Mouse (Mus musculus) heart, postnatal 36 days (tissue): ENCODE data around the gene Dlx3. TPM values are rescaled to one million over a fixed set of nuclear protein-coding genes. Genes with fewer than 3 reads are reported as not detected.

ENCODE experiments used
- DNase-seq, 2 experiments: peaks; one replicate each; pipeline ENCODE4 v3.0.0; 2021 to 2022
- intact Hi-C: fragments of 180-260 bp; cut with DNase I; formaldehyde crosslinking; loops from one replicate; pipeline ENCODE4 v1.15.1; 2025
- total RNA-seq, 2 experiments: library from RNA; stranded (reverse); gene quantifications; 2 replicates each; pipeline ENCODE4 v1.2.3; 2021

Dlx3 gene
- total RNA-seq, 2 experiments from 2014 or later, result not detected

DNA sequence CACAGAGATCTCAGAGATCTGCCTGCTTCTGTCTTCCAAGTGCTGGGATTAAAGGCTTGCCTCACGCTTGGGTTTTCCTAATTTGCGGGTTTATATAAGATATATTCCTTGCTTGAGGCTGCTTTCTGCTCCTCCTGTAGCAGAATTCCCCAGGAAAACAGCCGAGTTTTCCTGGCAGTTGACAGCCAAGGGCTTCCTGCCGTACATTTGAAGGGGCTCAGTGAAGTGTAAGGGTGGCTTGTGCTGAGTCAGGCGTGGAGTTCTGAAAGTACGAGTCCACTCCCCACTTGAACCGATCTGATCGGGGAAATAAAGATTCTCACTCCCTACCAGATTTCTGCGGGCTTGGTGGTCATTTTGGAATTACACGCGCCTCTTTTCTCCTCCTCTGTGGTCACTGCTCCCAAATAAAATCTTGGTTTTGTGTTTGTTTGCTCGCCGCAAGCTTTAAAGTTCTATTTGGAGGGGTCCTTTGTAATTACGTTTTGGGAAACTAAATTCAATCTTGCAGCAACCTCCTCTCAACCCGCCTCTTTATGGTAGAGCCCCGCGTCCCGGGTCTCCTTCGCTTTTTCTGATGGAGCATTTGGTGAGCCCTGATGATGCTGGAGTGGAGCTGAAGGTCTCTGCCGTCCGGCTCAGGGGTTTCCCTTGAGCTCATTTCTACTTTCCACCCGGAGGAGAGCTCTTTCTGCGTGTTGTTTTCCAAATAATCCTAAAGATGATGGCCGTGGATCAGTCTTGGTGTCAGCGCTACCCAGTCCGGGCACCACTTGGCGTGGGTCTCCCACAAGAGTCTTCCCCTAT is 29.7 kb downstream of the Dlx3 start:
- intact Hi-C loops, result no loop called here
- DNase-seq, result no peak

DNA sequence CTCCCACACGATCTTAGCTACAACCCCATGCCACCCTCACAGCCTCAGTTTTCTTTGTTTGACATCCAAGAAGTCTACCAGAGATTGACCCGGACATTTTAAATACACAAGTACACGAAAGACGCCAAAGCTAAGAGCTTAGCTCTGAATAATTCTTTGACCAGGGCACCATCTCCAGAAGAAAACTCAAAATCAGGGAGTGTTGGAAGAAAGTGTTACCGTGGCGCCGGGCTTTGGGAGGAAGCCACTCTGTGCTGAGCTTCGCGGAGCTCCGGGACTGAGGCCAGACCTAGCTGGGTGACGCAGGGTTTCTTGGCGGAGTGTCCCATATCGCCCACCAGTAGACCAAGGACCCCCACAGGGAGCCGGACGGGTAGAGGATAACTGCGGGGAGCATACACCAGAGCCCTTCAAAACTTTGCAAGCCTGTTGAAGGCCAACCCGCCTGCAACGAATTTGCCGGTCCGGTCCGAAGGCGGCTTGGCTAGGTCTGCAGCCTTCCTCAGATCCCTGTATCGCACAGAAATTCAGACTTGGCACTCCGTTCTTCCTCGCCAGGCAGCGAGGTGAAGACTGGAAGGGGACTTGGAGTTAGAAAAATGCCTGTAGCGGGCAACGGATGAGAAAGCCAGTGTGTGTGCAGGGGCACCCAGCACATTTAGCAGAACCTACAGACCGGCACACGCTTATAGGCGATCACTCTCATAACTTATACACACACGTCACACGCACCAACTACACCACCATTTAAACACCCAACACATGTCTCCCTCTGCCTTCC is 30.5 kb downstream of the Dlx3 start:
- intact Hi-C loops, result no loop called here
- DNase-seq, result peak; percentile 12 to 26

DNA sequence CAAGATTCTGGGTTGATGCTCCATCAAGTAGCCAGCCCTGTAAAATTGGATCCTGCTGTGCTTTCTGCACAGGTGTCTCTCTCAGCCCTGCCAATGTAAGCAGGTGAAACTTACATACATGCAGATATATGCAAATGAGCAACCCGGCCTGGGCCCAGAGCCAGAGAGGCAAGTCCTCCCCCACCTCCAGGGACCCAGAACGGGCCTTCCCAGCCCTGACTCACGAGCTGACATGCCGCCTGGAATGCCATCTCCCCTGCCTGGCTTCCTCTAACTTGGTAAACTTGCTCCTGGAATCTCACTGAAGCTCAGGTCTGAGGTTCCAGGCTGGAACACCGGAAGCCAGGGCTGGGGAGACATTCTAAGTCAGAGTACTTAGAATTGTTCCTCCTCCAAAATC is 33.2 kb downstream of the Dlx3 start:
- intact Hi-C loops, result no loop called here
- no peak for DNase-seq

DNA sequence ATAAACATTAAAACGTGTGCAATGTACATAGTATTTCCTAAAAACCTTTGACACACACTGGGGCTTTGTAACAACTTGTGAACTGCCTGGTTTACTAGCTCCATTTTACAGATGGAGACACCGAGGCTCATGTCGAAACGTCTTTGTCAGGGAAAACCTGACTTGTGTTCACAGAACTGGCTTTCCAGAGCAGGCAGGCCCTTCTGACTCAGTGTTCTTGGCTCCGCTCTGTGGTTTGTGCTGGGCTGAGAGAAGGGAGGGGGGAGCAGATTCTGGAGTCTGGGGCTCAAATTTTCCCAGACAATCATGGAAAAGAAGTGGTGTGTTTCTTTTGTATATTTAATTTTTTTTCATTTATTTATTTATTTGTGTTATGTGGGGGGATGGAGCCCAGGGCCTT is 33.8 kb downstream of the Dlx3 start:
- no peak for DNase-seq
- intact Hi-C loops, result no loop called here

DNA sequence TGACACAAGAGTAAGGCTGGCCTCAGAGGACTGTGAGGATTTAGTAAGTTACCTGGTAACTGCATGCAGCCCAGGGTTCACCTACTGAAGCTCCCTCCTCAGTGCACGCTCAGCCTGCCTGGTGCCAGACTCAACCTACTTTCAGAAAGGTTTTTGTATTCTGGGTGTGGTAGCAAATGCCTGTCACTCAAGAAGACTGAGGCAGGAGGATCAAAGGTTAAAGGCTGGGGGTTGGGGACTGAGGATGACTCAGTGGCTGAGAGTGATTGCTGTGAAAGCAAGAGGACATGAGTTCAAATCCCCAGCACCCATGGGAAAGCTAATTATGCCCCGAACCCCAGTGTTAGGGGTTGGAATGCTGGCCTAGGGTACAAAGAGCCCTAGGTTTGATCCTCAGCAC is 35.6 kb downstream of the Dlx3 start:
- intact Hi-C loops, result no loop called here
- DNase-seq, result no peak

DNA sequence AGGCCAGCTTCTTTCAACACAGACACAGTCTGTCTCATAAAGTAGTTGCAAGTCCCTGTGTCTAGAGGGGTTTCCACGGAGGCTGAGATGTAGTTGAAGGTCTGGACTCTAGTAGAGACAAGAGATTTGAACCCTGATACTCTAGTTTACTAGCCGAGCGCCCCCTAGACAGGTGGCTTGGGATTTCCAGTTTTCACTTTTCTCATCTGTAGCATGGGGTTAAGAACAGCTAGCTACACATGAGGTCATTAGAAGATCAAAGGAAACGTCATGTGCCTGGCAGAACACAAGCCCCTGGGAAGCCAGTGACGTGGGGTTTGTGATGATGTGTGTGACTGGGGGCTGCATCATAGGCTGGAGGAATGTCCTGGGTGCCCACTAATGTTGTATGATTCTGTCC is 37.4 kb downstream of the Dlx3 start:
- intact Hi-C loops, result no loop called here
- DNase-seq, result no peak

DNA sequence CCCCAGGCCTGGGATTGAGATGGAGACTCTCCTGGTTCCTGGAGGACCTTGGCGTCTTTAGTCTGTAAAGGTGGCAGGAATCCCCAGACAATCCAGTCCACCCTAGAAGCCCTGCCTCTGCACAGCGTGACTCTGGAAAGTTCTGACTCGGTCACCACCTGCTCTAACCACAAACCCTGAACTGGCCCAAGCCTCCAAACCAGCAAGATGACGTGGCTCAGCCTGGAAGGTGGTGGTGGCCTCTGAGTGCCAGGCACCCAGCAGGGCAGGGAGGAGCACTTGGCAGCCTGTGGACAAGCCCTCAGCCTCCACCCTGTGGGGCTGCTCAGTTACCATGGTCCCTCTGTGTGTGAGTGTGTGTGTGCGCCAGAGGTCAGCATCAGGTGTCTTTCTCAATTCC is 38.0 kb downstream of the Dlx3 start:
- intact Hi-C loops, result no loop called here
- DNase-seq, result no peak

DNA sequence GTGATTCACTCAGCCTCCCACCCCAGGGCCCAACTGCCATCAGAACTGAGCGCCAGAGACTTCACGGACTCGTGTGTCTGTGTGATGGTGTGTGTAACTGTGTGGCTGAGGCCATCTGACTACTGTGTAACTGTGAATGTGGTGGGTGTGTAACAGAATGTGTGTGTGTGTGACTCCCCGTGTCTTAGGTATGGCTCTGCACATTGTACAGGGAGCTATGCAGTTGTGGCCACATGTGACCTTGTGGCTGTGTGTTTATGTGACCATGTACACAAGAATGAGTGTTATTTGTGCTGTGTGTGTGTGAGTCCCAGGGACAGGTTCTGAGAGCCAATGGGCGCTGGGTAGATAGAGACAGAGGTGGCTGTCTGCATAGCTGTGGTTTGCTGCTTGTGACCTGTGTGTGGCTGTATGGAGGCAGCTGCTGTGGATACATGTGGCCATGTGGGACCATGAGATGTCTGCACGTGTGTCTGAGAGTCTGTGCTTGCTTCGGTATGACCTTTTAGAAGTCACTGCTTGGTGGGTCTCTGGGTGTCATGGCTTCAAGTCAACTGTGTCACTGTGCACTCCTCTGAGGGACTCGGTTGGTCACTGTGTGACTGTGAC is 39.9 kb downstream of the Dlx3 start:
- intact Hi-C loops, result no loop called here
- no peak for DNase-seq

DNA sequence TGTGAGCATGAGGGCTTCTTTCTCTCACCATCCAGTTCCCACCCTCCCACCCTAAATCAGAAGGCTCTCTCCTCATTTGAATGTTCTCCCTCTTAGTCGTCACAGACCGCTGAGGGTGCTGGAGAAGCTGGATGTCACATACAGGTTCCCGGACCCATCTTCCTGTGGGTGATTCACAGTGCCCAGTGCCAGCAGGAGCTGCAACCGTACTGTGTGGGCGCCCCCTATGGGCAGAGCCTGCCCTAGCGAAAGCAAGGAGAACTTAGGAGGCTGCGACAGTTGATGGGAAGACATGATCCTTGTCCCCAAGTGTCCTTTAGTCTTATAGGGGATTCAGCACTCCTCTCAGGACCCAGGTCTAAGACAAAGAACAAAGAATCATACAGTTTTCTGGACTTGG is 40.8 kb downstream of the Dlx3 start:
- DNase-seq, result no peak

DNA sequence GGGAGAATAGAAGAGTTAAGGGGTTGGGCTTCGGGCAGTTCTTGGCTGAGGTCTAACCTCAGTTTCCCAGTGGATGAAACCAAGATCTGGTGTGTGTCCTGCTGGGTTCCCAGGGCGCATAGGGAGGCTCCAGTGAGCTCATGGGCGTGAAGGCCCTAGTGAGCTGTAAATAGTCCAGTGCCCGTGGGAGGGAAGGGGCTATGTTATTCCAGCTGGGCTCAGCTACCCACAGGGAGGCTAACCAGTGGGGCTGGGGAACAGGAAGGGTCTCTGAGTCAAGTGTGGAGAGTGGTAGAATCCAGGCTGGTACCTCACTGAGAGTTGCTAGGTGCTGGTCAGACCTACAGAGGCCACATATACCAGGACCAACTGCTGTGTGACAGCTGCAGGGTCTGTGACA is 41.8 kb downstream of the Dlx3 start:
- intact Hi-C loops, result no loop called here
- DNase-seq, result no peak

More for the DNA sequence above, 40.8 kb downstream of the Dlx3 start:
- intact Hi-C loops, result no loop called here

DNA sequence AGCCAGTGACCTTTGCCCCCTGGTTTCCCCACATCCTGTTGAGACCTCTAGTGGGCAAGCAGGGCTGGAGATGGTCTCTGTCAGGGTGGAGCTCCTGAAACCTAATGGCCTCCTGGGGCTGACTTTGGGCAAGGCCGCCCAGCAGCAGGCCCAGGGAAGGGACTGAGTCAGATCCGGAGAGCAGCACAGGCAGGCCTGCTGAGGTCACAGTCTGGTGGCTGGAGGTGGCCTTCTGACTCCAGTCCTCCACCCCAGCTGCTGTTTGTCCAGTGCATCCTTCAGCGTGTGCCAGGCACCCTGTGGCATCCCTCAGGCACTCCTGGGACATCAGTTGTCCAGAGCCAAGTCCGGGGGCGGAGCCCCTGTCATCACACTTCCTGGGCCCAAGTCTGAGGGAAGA is 45.9 kb downstream of the Dlx3 start:
- intact Hi-C loops, result no loop called here
- no peak for DNase-seq

Other genes starting within 250 kb of the Dlx3 start
- gene Col1a1, start 183.9 kb upstream of the Dlx3 start, total RNA-seq, result 100 to 1,000 TPM; 144 to 156 TPM
- not detected for gene Hils1, start 152.5 kb upstream of the Dlx3 start, total RNA-seq
- gene Sgca, start 143.8 kb upstream of the Dlx3 start, total RNA-seq, result 100 to 1,000 TPM; 185 to 189 TPM
- gene Ppp1r9b, start 129.1 kb upstream of the Dlx3 start, total RNA-seq, result 10 to 100 TPM; 46.3 to 50.8 TPM
- gene Samd14, start 110.2 kb upstream of the Dlx3 start, total RNA-seq, result 1 to 10 TPM; 1.2 to 1.3 TPM
- gene Pdk2, start 78.8 kb upstream of the Dlx3 start, total RNA-seq, result 100 to 1,000 TPM; 439 to 481 TPM
- 10 to 100 TPM; 11.2 to 11.4 TPM for gene Itga3, start 43.3 kb upstream of the Dlx3 start, total RNA-seq
- gene Dlx4, start 26.1 kb downstream of the Dlx3 start, total RNA-seq, result not detected
- gene Tac4, start 141.4 kb downstream of the Dlx3 start, total RNA-seq, result not detected
- gene Kat7, start 190.1 kb downstream of the Dlx3 start, total RNA-seq, result 10 to 100 TPM; 27.5 to 32.3 TPM
- gene Fam117a, start 216.9 kb downstream of the Dlx3 start, total RNA-seq, result 10 to 100 TPM in 1 of 2 experiments, 1 to 10 TPM in 1; 7.0 to 10.3 TPM